Mouse (Mus musculus): Measurements from ENCODE around the gene Prrc2b. TPM values are rescaled to one million over a fixed set of nuclear protein-coding genes. Genes with fewer than 3 reads are reported as not detected.

Prrc2b gene
- polyA plus RNA-seq (2014; fragmentation: Nextera tagmentation; extraction: Ambion mirVana), result 48.4 and 52.8 TPM in 2 replicates

DNA sequence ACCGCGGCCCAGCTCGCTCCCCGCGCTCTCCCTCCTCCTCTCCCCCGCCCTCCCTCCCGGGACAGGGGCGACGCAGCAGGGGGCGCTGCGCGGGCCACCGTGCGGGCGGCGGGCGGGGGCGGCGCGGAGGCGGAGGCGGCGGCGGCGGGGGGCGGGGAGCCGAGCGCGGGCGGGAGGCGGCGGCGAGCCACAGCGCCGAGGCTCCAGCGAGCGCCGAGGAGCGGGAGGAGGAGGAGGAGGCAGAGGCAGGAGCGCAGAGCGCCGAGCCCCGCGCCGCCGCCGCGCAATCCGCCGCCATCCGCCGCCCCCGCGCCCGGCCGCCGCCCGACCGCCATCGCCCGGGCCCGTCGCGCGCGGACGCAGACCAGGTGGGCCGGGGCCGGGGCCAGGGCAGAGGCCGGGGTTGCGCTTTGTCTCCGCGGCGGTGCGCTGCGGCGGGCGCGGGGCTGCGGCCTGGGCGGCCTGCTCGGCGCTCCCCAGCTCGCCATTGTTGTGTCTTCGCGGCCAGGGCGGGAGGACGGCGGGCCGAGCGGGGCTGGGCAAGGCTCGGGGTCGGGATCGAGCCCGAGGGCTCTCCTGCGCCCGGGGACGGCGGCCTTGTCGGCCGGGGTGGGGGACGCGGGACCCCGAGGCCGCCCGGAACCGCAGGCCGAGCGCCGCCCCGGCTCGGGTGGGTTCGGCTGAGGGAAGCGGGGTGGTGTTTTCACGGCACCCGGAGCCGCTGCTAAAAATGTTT, at the start of gene Prrc2b:
Prrc2b (plus strand) TSS at position 159 of the 736 bp plus-strand sequence.
- Histone ChIP-seq H3K4me2 (ENCODE audit: low read length) (peak within 1 kb of the TSS; percentile 98), H3K4me1 (replicated peaks; ENCODE audit: control insufficient read depth, insufficient read depth, low read length) (peaks cover 38% of the 10 kb centered on the region), H3K27ac (ENCODE audit: low read depth) (peak within 1 kb of the TSS; percentile 99), H3K9ac (ENCODE audit: low read length) (peak within 1 kb of the TSS; percentile 97), H3K4me3 (ENCODE audit: low read depth, low read length) (peak within 1 kb of the TSS; percentile 90), H3K9me3 (ENCODE audit: control insufficient read depth, low read length) (no peaks in the 10 kb centered on the region), H3K36me3 (ENCODE audit: control insufficient read depth, insufficient read depth, low read length) (no peaks in the 10 kb centered on the region), H3K27me3 (replicated peaks; ENCODE audit: control insufficient read depth, insufficient read depth, low read length) (no peaks in the 10 kb centered on the region)
- WGBS, result under 1% methylated on average over 76 of the region's 117 CpGs
- DNase-seq (ENCODE audit: low spot score), result peak; percentile 85
- peak; percentile 65; the same call in 1 of the 2 replicates for ATAC-seq (replicated peaks; ENCODE audit: low FRiP score, low TSS enrichment, low read depth)

- no peaks in the 10 kb centered on the region for H3K36me3 ChIP-seq (ENCODE audit: control insufficient read depth, insufficient read depth, low read length)
- no peak overlapping the region for H3K27ac ChIP-seq (ENCODE audit: low read depth)
- WGBS, result 47% methylated on average over 5 of the region's 5 CpGs
- H3K4me3 ChIP-seq (ENCODE audit: low read depth, low read length), result no peak overlapping the region
- H3K4me1 ChIP-seq (replicated peaks; ENCODE audit: control insufficient read depth, insufficient read depth, low read length), result no peaks in the 10 kb centered on the region
- no peak for ATAC-seq (replicated peaks; ENCODE audit: low FRiP score, low TSS enrichment, low read depth)
- H3K27me3 ChIP-seq (replicated peaks; ENCODE audit: control insufficient read depth, insufficient read depth, low read length), result no peaks in the 10 kb centered on the region
- no peak for DNase-seq (ENCODE audit: low spot score)
- H3K9me3 ChIP-seq (ENCODE audit: control insufficient read depth, low read length), result no peaks in the 10 kb centered on the region
- no peak overlapping the region for H3K4me2 ChIP-seq (ENCODE audit: low read length)
- H3K9ac ChIP-seq (ENCODE audit: low read length), result no peak overlapping the region; the same call in 1 of the 2 replicates
These were observed 47.9 kb upstream of the Prrc2b start for GRCm38 (mm10) chr2:32102944-32103343.

DNA sequence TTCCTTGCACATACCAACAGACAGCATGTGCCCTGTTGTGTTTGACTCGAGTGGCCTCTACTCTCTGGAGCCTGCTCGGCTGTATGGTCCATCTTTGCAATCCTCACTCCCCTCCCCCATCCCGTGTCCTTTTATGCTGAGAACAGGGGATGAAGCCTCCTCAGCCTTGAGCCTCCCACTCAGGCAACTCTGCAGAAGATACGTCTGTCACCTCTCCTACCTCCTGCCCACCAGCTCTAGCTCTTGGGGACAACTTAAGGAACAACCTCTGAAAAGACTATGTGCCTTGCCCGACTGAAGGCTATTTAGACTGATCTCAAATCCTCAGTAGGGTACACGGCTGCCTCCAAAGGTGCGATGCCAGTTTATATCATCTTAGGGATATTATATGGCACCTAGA, 47.3 kb upstream of the Prrc2b start:
- Histone ChIP-seq H3K36me3 (ENCODE audit: control insufficient read depth, insufficient read depth, low read length) (no peaks in the 10 kb centered on the region), H3K4me2 (ENCODE audit: low read length) (no peak overlapping the region), H3K4me3 (ENCODE audit: low read depth, low read length) (no peak overlapping the region), H3K9ac (ENCODE audit: low read length) (no peak overlapping the region), H3K27ac (ENCODE audit: low read depth) (no peak overlapping the region), H3K4me1 (replicated peaks; ENCODE audit: control insufficient read depth, insufficient read depth, low read length) (no peaks in the 10 kb centered on the region), H3K9me3 (ENCODE audit: control insufficient read depth, low read length) (no peaks in the 10 kb centered on the region), H3K27me3 (replicated peaks; ENCODE audit: control insufficient read depth, insufficient read depth, low read length) (no peaks in the 10 kb centered on the region)
- no peak for DNase-seq (ENCODE audit: low spot score)
- WGBS, result 73% methylated on average over 7 of the region's 7 CpGs
- no peak for ATAC-seq (replicated peaks; ENCODE audit: low FRiP score, low TSS enrichment, low read depth)

DNA sequence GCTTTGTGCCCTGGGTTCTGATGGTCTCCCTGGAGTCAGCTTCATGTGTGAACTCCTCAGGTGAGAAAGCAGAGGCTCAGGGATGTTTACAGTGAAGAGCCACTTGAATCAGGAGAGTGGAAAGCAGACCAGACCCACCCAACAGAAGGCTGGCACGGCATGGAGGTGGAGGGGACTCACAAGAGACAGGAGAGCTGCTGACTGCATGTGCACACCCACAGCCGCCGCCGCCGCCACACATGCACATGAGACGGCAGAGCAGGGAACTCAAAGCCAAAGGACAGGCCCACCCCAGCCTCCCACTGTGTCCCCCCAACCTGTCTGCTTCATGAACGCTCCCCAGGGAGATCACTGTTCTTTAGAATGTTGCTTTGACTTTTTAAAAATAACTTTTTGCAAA, 46.8 kb upstream of the Prrc2b start:
- Histone ChIP-seq H3K9me3 (ENCODE audit: control insufficient read depth, low read length) (no peaks in the 10 kb centered on the region), H3K27ac (ENCODE audit: low read depth) (no peak overlapping the region), H3K4me2 (ENCODE audit: low read length) (no peak overlapping the region), H3K36me3 (ENCODE audit: control insufficient read depth, insufficient read depth, low read length) (no peaks in the 10 kb centered on the region), H3K27me3 (replicated peaks; ENCODE audit: control insufficient read depth, insufficient read depth, low read length) (no peaks in the 10 kb centered on the region), H3K4me1 (replicated peaks; ENCODE audit: control insufficient read depth, insufficient read depth, low read length) (no peaks in the 10 kb centered on the region), H3K4me3 (ENCODE audit: low read depth, low read length) (no peak overlapping the region), H3K9ac (ENCODE audit: low read length) (no peak overlapping the region)
- no peak for ATAC-seq (replicated peaks; ENCODE audit: low FRiP score, low TSS enrichment, low read depth)
- DNase-seq (ENCODE audit: low spot score), result no peak
- WGBS, result 88% methylated on average over 7 of the region's 7 CpGs

GRCm38 (mm10) chr2:32105117-32105913, 45.6 kb upstream of the Prrc2b start:
- Histone ChIP-seq H3K27me3 (replicated peaks; ENCODE audit: control insufficient read depth, insufficient read depth, low read length) (no peaks in the 10 kb centered on the region), H3K9ac (ENCODE audit: low read length) (no peak overlapping the region), H3K27ac (ENCODE audit: low read depth) (no peak overlapping the region), H3K9me3 (ENCODE audit: control insufficient read depth, low read length) (no peaks in the 10 kb centered on the region), H3K36me3 (ENCODE audit: control insufficient read depth, insufficient read depth, low read length) (no peaks in the 10 kb centered on the region), H3K4me3 (ENCODE audit: low read depth, low read length) (no peak overlapping the region), H3K4me1 (replicated peaks; ENCODE audit: control insufficient read depth, insufficient read depth, low read length) (no peaks in the 10 kb centered on the region), H3K4me2 (ENCODE audit: low read length) (no peak overlapping the region)
- no peak for ATAC-seq (replicated peaks; ENCODE audit: low FRiP score, low TSS enrichment, low read depth)
- no peak for DNase-seq (ENCODE audit: low spot score)
- WGBS, result 86% methylated on average over 16 of the region's 16 CpGs

- no peak for ATAC-seq (replicated peaks; ENCODE audit: low FRiP score, low TSS enrichment, low read depth)
- Histone ChIP-seq H3K27me3 (replicated peaks; ENCODE audit: control insufficient read depth, insufficient read depth, low read length) (no peaks in the 10 kb centered on the region), H3K9ac (ENCODE audit: low read length) (no peak overlapping the region), H3K9me3 (ENCODE audit: control insufficient read depth, low read length) (no peaks in the 10 kb centered on the region), H3K4me3 (ENCODE audit: low read depth, low read length) (no peak overlapping the region), H3K36me3 (ENCODE audit: control insufficient read depth, insufficient read depth, low read length) (no peaks in the 10 kb centered on the region), H3K4me1 (replicated peaks; ENCODE audit: control insufficient read depth, insufficient read depth, low read length) (no peaks in the 10 kb centered on the region), H3K27ac (ENCODE audit: low read depth) (no peak overlapping the region), H3K4me2 (ENCODE audit: low read length) (no peak overlapping the region)
- WGBS, result 73% methylated on average over 7 of the region's 7 CpGs
- no peak for DNase-seq (ENCODE audit: low spot score)
These were observed 45.0 kb upstream of the Prrc2b start for GRCm38 (mm10) chr2:32105930-32106329.

- H3K4me2 ChIP-seq (ENCODE audit: low read length), result no peak overlapping the region
- H3K4me1 ChIP-seq (replicated peaks; ENCODE audit: control insufficient read depth, insufficient read depth, low read length), result no peaks in the 10 kb centered on the region
- no peak overlapping the region for H3K9ac ChIP-seq (ENCODE audit: low read length)
- no peak overlapping the region for H3K4me3 ChIP-seq (ENCODE audit: low read depth, low read length)
- DNase-seq (ENCODE audit: low spot score), result no peak
- no peak for ATAC-seq (replicated peaks; ENCODE audit: low FRiP score, low TSS enrichment, low read depth)
- H3K36me3 ChIP-seq (ENCODE audit: control insufficient read depth, insufficient read depth, low read length), result no peaks in the 10 kb centered on the region
- H3K27me3 ChIP-seq (replicated peaks; ENCODE audit: control insufficient read depth, insufficient read depth, low read length), result no peaks in the 10 kb centered on the region
- 100% methylated on average over 1 of the region's 1 CpGs for WGBS
- H3K27ac ChIP-seq (ENCODE audit: low read depth), result no peak overlapping the region
- H3K9me3 ChIP-seq (ENCODE audit: control insufficient read depth, low read length), result no peaks in the 10 kb centered on the region
These were observed 39.6 kb upstream of the Prrc2b start for GRCm38 (mm10) chr2:32111268-32111667.

- no peaks in the 10 kb centered on the region for H3K9me3 ChIP-seq (ENCODE audit: control insufficient read depth, low read length)
- no peak overlapping the region for H3K9ac ChIP-seq (ENCODE audit: low read length)
- H3K4me2 ChIP-seq (ENCODE audit: low read length), result no peak overlapping the region
- WGBS, result 74% methylated on average over 2 of the region's 2 CpGs
- H3K36me3 ChIP-seq (ENCODE audit: control insufficient read depth, insufficient read depth, low read length), result no peaks in the 10 kb centered on the region
- DNase-seq (ENCODE audit: low spot score) (no peak), ATAC-seq (replicated peaks; ENCODE audit: low FRiP score, low TSS enrichment, low read depth) (no peak)
- no peak overlapping the region for H3K4me3 ChIP-seq (ENCODE audit: low read depth, low read length)
- no peaks in the 10 kb centered on the region for H3K4me1 ChIP-seq (replicated peaks; ENCODE audit: control insufficient read depth, insufficient read depth, low read length)
- H3K27me3 ChIP-seq (replicated peaks; ENCODE audit: control insufficient read depth, insufficient read depth, low read length), result no peaks in the 10 kb centered on the region
- no peak overlapping the region for H3K27ac ChIP-seq (ENCODE audit: low read depth)
These were observed 38.3 kb upstream of the Prrc2b start for GRCm38 (mm10) chr2:32112548-32112947.

All from intestine, embryonic 14.5 days (tissue).